Mouse (Mus musculus) ovary, postnatal 14 days (tissue): Measurements from ENCODE around the gene Gli2.
A peak's percentile ranks its signal among the peaks of the same experiment; 100 is the strongest.

Source experiments
- DNase-seq: peaks from one replicate; pipeline ENCODE4 v3.0.0; 2022; ENCODE audit warnings: low spot score

Gene Gli2

DNA sequence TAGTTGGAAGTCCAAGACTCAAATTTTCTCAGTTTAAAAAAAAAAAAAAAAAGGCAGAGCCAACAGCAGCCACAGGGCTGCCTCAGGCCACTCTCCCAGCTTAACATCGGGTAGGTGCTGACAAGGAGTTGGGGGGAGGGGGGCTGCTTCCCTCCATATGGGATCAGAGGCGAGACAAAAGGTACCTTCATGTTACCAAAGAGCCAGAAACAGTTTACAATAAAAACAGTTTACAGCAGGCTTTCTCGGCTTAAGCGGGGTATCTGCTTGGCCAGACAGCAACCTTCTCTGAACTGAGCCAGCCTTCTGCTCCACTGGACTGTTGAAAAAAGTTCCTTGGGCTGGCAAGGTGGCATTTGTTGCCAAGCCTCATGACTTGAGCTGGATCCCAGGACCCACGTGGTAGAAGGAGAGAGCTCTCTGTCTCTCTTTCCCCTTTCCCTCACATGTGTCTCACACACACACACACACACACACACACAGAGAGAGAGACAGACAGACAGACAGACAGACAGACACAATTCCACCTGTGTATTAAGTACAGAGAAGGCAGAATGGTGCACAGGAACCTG lies 113.1 kb downstream of the Gli2 start:
- DNase-seq, result no peak

DNA sequence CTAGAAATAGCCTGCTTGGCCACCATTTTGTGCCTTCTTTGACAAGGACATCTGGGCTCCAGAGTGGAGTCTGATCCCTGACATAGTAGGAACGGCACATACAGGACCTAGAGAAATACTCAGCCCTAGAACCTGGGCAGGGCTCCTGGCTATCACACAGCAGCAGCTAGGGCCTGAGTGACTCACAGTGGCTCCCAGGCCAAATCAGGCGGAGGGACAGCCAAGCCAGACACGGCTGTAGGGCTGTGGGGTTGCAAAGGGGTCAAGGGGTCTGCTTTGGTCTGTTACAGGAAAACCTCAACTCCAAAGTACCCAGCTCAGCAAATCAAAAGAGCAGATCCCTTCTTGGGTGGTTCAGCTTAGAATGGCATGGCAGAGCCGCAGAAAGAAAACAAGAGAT lies 115.2 kb downstream of the Gli2 start:
- no peak for DNase-seq

DNA sequence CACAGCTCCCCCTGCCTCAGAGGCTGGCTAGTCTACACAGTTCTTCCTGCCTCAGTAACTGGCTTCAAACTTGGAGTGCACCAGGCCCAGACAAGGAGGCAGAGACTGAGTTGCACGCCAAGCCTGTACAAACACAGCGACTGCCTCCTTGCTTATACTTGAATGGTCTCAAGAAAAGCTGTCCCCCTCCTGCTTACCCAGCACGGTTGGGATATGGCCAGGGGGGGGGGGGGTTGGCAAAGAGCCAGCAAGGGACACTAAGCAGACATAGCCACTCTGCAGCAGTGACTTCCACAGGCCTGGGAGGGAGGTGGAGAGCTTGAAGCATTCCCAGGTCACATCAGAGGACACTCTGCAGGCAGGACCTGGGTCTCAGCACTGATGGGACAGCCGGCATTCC lies 117.3 kb downstream of the Gli2 start:
- DNase-seq, result no peak

DNA sequence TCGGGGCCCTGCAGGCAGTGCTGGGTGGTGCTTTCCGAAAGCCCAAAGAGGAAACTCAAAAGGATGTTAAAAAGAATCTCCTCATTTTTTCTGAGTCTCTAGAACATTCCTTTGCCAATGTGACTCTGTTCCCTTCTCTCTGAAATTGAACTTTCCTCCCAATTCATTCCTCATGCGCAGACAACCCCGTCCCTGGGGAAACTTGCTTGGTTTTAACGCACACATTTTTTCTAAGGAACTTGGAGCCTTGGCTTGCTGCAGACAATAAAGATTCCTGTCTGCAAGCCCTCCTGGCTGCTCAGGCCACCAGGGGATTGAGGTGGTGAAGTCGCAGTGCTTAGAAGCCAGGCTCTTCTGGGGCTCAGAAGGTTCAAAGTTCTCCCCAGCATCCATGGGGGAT lies 117.9 kb downstream of the Gli2 start:
- DNase-seq, result no peak

DNA sequence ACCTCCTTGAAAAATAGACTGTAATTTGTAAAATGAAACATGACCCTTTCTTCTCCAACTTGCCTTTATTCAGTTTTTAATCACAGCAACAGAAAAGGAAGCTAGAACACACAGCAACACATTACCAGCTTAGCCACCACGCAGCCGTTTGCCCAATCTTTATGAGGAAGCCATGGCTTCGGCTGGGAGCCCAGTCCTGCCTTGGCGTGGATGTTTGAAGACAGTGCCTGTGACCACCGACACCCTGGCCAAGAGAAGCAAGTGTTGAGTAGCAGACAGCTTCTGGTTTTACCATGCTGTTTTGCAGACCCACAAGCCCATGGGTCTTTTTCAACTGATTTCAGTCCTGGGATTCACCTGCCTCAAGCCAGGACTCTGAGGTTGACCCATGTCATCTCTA lies 121.3 kb downstream of the Gli2 start:
- DNase-seq, result no peak

DNA sequence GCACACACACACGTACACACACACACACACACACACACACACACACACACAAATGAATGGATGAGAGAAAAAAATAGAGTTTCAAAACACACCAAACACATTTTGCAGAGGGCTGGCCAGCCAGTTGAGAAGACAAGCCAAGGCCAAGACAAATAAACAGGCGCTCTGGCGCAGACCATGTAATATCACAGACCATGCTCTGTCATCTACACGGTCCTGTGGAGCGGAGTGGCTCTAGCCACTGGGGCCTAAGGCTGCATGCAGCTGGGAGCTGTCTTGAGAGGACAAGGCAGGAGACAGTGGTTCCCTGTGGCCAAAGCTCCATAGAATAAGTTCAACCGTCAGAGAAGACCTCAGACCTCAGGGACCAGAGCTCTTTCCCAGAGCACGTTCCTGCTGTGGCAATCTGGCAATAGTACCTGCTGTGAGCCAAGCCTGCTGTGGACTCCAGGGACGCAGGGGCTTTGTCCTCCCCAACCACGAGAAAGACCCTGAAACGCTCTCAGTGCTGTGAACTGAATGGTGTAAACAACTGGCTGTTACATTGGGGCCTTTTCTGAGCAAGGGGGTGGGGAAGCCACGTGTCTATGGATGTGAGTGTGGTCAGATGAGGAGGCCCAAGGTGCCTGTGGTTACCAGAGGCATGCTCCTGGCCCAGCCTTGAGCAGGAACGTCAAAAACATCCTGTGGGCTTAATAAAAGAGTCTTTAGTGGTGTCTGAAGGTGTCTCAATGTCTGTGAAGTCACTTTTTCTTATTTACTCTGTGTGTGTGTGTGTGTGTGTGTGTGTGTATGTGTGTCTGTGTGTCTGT lies 125.7 kb downstream of the Gli2 start:
- no peak for DNase-seq

DNA sequence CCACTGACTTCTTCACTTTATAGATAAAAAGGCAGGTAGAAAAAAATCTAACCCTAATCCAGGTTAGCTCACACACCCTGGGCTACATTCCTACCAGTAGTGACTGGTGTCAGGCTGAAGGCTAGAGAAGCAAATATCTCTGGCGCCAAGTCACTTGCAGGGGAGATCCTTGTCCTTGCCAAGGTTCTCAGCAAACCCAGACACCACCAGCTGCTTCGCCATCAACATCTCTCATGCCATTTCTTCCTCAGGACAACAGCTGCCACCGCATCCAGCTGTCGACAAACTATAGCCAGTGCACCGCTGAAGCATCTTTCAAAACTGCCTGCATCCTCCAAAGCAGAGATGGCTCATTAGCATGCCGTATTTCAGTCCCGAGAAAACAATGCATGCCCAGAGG lies 126.9 kb downstream of the Gli2 start:
- no peak for DNase-seq

DNA sequence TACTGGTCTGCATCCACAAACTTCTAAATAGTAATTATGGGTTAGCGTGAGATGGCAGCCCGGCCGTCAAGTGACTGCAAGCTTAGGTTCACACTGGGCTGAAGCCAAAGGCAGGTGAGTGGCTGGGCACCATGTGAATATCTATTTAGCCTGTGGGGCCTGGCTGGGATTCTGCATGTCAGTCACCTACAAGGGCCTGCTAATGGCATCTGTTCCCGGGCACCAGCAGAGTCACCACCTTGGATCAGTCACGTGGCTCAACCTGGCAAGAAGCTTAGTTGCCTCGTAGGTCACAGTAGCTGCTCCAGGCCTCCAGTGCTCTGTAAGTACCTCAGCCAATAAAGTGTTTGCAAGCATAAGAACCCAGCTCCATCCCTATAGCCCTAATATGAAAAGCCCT lies 131.2 kb downstream of the Gli2 start:
- DNase-seq, result no peak

DNA sequence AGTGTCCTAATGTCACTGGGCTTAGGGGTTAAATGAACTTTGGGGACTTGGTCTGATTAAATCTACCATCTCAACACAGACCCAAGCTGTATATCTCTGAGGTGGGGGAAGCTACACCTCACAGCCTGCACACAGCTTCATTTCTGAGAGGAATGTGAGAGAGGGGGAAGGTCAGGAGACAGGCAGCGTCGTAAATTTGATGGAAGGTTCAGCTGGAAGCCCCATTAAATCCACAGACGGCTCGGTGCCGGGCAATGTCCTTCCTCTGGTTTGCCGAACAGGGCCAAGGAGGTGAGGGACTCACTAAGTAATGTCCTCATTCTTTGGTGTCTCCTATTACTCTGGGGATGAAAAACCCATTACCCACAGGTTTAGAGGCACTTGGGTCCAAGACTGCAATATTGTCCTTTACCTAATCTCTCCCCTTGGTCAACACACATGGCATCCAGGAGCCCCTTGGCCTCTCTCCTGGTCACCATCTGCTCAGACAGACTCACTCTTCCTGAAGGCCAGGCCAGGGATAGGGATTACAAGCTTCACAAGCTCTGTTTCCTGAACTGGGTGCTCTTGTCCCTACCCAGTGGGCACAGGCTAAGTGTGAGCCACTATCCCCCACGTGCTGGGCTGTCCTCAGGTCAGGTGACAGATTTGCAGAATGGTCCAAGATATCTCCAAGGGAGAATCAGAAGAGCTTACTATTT lies 135.7 kb downstream of the Gli2 start:
- DNase-seq, result no peak

DNA sequence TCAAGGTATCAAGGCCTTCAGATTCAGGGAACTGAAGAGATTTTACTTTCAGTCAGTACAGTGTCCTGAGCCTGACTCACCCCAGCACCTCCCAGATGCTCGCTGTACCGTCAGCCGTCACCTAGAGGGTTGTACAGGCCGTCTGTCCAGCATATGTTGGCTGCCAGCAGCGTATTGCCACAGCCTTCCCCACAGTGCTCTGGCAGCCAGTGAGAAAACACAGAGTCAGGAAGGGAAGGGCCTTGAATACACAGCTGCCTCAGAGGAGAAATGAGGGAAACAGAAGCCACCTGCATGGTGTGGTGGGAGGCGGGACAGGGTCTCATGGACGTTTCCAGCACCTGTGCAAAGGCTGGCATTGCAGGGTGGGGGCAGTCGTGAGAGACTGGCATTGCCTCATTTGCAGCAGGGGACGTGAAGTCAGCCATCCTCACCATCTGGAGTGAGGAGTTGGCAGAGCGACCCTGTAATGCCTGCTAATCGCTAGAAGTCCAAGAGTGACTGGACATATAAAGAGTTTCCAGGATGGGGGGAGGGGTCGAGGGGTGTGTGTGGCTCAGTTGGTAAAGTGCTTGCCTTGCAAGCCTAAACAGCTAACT lies 136.8 kb downstream of the Gli2 start:
- DNase-seq, result no peak

DNA sequence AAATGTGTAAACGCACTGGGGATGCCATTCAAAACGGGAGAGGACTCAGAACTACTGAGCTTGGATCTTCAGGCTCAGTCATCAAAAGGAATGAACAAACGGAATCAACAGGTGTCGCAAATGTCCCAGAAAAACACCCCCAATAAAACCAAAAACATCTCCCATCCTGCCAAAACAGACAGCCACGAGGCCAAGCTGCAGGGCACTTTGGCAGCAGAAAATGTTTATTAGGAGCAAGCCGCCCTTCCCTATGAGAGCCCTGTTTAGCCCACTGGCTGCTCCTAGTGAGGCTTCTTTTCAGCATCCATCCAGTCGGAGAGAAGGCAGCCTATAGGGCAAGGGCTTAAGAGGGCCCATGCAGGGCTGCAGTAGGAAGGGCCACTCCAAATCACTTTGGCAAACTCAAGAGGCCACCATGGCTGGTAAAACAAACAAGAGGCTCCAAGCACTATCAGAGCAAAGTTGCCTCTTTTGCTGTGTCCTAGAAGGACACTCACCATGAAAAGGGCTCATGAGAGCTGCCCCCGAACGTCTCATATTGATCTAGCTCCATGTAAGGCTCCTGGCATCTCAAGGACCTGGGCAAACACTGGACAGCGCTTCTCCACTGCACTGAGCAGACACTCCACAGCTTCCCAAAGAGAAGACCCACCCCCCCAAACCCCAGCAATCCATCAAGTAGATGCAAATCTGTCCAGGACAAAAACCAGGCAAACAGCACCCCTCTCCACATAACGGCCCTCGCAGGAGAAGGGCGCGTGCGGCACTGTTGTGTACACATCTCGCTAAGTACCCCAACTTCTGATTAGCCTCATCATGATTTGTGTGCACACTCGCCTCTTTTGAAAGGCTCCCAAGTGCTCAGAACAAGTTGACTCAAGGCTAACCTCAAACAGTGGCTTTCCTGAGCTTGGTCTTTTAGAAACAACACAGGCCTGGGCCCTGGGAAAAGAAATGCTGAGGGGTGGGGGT lies 139.7 kb downstream of the Gli2 start:
- no peak for DNase-seq

DNA sequence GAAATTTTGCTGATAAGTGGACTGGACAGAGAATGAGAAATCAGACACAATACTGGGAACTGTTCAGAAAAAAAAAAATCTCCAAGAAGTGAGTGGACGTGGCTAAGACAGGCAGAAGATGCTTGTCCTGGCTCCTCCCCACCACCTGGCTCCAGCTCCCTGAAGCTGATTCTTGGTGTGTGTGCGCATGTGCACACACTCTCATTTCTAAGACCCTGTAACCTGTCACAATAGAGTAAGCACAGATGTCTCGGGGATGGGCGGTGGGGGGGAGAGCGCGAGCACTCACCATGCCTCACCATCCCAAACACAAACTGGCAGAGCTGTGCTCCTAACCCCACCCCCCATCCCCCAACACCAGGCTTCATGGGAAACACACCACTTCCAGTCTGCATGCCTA lies 140.5 kb downstream of the Gli2 start:
- DNase-seq, result no peak

DNA sequence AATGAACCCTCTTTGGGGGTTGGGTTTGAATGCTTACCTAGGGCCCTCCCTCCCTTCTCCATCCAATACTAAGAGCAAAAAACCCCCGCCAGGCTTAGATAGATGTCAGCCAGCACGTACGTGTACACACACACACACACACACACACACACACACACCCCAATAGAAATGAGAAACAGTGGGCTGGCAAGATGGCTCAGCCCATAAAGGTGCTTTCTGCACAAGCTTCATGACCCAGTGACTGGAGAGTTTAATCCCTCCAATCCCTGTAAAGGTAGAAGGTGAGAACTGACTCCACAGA lies 142.0 kb downstream of the Gli2 start:
- DNase-seq, result no peak

DNA sequence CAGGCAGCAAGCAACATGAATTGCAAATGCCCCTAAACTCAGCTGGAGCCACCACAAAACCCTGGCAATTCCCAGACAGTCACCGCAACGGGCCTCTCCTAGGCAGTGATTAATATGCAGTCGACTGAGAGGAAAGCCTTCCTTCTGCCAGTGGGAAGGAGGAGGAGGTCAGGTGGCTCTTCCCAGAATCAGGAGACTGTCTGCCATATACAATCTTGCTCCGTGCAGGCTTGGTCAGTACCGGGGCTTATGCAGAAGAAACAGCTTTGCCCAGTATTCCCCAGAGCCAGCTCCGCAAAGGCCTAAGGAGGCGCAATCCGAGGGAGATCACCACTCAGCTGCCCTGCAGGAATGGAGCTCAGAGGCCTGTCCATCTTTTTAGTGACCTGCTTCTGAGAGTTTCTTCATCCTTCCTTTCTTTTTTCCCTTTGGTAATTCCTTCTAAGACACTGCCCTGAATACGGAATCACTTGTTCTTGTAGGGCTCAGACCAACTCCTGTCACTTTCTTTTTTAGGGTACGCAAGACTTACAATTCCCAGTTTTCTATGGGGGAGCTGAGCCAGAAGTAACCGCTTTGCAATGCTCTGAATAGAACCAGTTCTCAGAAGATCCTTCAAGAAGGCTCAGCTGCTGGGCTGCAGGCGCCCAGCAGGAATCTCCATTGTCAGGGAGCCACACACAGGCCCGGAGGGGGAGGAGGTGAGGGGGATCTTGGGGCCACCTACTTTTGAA lies 142.6 kb downstream of the Gli2 start:
- DNase-seq, result no peak

DNA sequence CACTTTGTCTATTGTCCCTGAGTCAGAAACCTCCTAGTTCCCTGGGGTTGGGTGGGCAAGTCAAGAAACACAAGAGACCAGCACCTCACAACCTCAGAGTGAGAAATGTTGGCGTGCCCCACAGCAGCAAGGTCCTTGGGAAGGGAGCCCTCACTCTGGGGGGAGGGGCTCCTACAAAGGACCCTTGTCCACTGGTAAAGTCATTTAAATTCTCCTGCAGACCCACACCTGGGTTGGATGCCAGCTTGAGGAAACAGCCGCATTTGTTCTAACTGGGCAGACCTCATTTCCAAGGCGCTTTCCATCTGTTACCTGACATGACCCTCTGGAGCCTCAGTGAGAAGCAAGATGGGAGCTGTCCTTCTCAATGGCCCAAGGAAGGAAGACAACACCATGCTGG lies 144.4 kb downstream of the Gli2 start:
- DNase-seq, result no peak

DNA sequence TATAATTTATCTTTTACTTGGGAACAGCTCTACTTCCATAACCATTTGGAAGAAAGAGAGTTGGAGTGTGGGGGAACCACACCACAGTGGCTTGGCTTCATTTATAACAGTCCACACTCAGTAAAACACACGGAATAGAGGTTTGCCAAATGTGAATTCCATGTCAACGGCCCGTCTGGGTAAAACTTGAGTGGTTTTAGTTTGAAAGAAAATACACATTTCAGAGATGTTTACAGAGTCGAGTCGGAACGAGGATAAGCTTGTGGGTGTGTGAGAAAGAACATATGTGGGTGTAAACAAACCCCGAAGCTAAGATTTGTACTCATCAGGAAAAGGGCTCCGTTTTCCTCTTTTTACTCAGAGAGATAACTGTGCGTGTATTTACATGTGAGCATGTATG lies 145.8 kb downstream of the Gli2 start:
- no peak for DNase-seq

DNA sequence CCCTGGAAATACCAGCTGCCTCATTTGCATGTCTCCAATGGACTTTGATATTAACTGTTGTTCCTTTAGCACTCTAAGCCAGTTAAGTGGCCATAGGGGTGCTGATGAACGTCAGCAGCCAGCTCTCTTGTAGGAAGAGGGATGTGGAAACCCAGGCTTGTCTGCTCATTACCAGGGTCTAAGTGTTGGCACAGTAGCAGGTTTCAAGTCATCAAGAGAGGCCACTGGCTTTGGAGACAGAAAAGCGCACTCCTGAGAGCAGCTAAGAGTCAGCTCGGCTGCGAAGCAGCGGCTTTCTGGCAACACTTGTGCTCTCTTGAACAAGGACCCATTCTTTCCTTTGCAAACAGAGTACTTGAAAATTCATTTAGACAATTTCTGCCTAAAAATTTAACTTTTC lies 148.1 kb downstream of the Gli2 start:
- DNase-seq, result no peak

DNA sequence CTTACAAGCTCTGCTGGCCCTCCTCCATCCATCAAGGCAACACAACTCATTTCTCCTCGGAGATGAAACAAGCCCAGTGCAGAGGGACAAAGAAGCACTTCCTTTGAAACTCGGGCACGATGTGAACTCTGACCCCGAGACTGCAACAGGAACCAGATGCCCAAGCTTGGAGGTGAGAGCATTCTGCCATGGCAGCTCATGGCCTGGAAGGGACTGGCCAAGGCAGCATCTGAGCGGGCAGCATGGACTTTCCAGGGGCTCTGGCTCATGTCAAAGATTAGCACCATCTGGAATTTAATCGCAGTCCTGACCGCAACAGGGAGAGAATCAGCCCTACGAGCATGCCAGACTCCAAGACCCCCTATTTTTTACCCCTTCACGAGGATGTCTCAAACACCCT lies 148.5 kb downstream of the Gli2 start:
- no peak for DNase-seq

DNA sequence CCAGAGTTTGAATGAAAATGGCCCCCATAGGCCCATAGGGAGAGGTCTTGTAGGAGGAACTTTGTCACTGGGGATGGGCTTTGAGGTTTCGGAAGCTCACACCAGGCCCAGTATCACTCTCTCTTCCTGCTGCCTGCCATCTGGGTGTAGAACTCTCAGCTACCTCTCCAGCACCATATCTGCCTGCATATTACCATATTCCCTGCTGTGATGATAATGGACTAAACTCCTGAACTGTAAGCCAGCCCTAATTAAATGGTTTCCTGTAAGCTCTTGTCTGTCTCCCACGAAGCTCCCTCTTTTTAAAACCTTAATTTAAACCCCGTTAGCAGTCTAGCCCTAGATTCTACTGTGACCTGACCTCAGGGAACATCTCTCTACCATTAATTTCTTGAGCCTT lies 149.0 kb downstream of the Gli2 start:
- no peak for DNase-seq

DNA sequence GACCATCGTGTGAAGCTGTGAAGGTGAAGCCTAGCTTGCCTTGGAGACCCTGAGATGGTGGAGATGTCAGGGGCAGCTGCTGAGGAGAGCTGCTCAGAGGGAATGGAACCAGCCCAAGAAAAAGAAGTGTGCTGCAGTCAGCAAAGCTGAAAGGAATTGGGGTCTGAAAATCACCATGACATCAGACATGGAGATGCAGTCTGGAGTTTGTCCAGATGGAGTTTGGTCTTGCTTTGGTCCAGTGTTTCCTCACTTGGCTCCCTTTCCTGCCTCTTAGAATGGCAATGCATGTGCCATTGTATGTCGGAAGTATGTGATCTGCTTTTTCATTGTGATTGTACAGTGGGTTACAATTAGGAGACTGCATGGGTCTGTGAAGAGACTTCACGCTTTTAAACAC lies 149.7 kb downstream of the Gli2 start:
- DNase-seq, result no peak

DNA sequence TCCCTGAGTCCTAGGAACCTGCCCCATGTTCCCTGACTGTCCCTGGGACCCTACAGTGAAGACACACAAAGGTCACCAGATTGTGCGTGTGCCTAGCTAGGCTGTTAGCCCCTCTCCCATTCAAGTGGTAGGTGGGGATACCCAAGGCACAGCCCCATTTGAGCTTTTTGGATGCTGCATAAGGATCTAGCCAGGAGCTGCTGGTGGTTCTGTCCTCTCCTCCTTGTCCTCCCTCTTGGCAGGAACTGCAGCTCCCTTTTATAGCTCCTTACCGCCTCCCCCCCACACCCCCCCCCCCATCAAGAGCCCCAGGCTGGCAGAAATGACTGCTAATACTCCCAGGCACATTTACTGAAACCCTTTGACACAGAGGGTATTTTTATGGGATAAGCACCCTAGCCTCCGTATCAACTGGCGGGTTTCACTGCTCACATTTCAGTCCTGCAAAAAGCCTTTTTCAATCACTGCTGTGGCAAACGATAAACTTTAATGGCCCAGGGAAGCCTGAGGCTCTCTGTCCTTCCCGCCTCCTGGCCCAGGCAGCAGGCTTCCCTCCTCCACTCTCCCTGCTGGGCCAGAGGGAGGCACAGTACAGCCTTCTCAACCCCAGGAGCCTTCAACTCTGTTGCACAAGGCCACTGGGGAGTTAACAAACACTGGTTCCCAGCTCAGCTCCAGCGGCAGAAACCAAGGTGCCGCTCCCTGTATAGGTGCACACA lies 151.4 kb downstream of the Gli2 start:
- peak; percentile 13 for DNase-seq
